Mouse (Mus musculus) heart, adult 2 months (tissue): ENCODE measurements around the gene Ank3. TPM values are rescaled to one million over a fixed set of nuclear protein-coding genes. Genes with fewer than 3 reads are reported as not detected.

ENCODE experiments used
- DNase-seq, 2 experiments: peaks; one replicate each; pipeline ENCODE4 v3.0.0; 2021
- H3K27ac ChIP-seq: fragments of 200-600 bp; 2 replicates; pipeline ENCODE4 v1.8.1; 2022
- H3K27me3 ChIP-seq: fragments of 200-500 bp; 2 replicates; pipeline ENCODE4 v1.6.1; 2012; ENCODE audit warnings: mild to moderate bottlenecking, low read length, inconsistent platforms, mixed read lengths; ENCODE audit not compliant: control insufficient read depth, insufficient read depth
- H3K36me3 ChIP-seq: fragments of 200-500 bp; 2 replicates; pipeline ENCODE4 v1.6.1; 2012; ENCODE audit warnings: low read length, inconsistent platforms; ENCODE audit not compliant: control insufficient read depth, insufficient read depth
- H3K4me1 ChIP-seq: fragments of 200-500 bp; 2 replicates; pipeline ENCODE4 v1.6.1; 2011; ENCODE audit warnings: low read length; ENCODE audit not compliant: control insufficient read depth, insufficient read depth
- H3K4me3 ChIP-seq: fragments of 200-600 bp; 2 replicates; pipeline ENCODE4 v1.8.1; 2022
- H3K79me2 ChIP-seq: fragments of 200-500 bp; replicated peaks from 2 replicates; pipeline ENCODE4 v1.6.1; 2012; ENCODE audit warnings: mild to moderate bottlenecking, inconsistent platforms, low read length, moderate library complexity, mixed read lengths; ENCODE audit not compliant: control insufficient read depth, insufficient read depth
- H3K9ac ChIP-seq: fragments of 200-500 bp; 2 replicates; pipeline ENCODE4 v1.6.1; 2012; ENCODE audit warnings: low read depth, mild to moderate bottlenecking, control low read depth, inconsistent platforms, low read length, mixed read lengths
- CTCF ChIP-seq: fragments of 200-600 bp; IDR thresholded peaks from 2 replicates; pipeline ENCODE4 v1.8.1; 2022; ENCODE audit warnings: antibody characterized with exemption, mild to moderate bottlenecking, moderate library complexity
- EP300 ChIP-seq: fragments of 200-500 bp; IDR thresholded peaks from 2 replicates; pipeline ENCODE4 v1.6.1; 2011; ENCODE audit warnings: low read depth, low read length, control low read depth; ENCODE audit not compliant: insufficient read depth
- POLR2A ChIP-seq: fragments of 200-500 bp; IDR thresholded peaks from 2 replicates; pipeline ENCODE4 v1.6.1; 2011; ENCODE audit warnings: mild to moderate bottlenecking, low read depth, low read length, control low read depth; ENCODE audit not compliant: insufficient read depth
- WGBS: fragments of 180-500 bp; shearing (Covaris S2); methylation state at CpG from one replicate; pipeline ENCODE4 v1.1.7; 2018; 5-methylcytosine and 5-hydroxymethylcytosine counted together
- intact Hi-C: fragments of 180-260 bp; cut with DNase I; formaldehyde crosslinking; loops from one replicate; pipeline ENCODE4 v1.15.1; 2025
- polyA plus RNA-seq: library from polyadenylated mRNA; depleted of rRNA; stranded (reverse); fragments of >200 nt; gene quantifications from 2 replicates; pipeline ENCODE4 v1.2.3, GENCODE M21; 2012
- total RNA-seq, 2 experiments: library from RNA; stranded (reverse); gene quantifications; 2 replicates each; pipeline ENCODE4 v1.2.3; 2021

The Ank3 gene
- total and polyA plus RNA-seq, 3 experiments, result 16.8 to 80.3 (median 64.6) TPM

GRCm38 (mm10) chr10:69627767-69628166 is 229.2 kb downstream of the Ank3 start:
- Histone ChIP-seq H3K27ac (no peak overlapping the region), H3K27me3 (no peaks in the 10 kb centered on the region), H3K79me2 (no peaks in the 10 kb centered on the region), H3K4me3 (no peak overlapping the region), H3K4me1 (no peaks in the 10 kb centered on the region; the same call in 1 of the 2 replicates), H3K9ac (no peak overlapping the region), H3K36me3 (no peaks in the 10 kb centered on the region)
- no peak for DNase-seq
- TF ChIP-seq POLR2A, result no peak
- no peak for TF ChIP-seq EP300
- TF ChIP-seq CTCF, result no peak
- WGBS, result 72% methylated on average over 3 of the region's 3 CpGs
- intact Hi-C loops, result no loop called here

GRCm38 (mm10) chr10:69628743-69629142 is 230.2 kb downstream of the Ank3 start:
- no peak overlapping the region for H3K27ac ChIP-seq
- no peak overlapping the region for H3K4me3 ChIP-seq
- H3K4me1 ChIP-seq, result no peaks in the 10 kb centered on the region; the same call in 1 of the 2 replicates
- H3K9ac ChIP-seq, result no peak overlapping the region
- TF ChIP-seq CTCF (no peak), EP300 (no peak), POLR2A (no peak)
- 55% methylated on average over 6 of the region's 6 CpGs for WGBS
- no peak for DNase-seq
- no peaks in the 10 kb centered on the region for H3K36me3 ChIP-seq
- H3K27me3 ChIP-seq, result no peaks in the 10 kb centered on the region
- intact Hi-C loops, result no loop called here
- no peaks in the 10 kb centered on the region for H3K79me2 ChIP-seq

- no peaks in the 10 kb centered on the region for H3K27me3 ChIP-seq
- 50% methylated on average over 7 of the region's 7 CpGs for WGBS
- no peak overlapping the region for H3K4me3 ChIP-seq
- intact Hi-C loops, result no loop called here
- no peaks in the 10 kb centered on the region for H3K79me2 ChIP-seq
- H3K27ac ChIP-seq, result no peak overlapping the region
- no peaks in the 10 kb centered on the region; the same call in 1 of the 2 replicates for H3K4me1 ChIP-seq
- H3K9ac ChIP-seq, result no peak overlapping the region
- no peaks in the 10 kb centered on the region for H3K36me3 ChIP-seq
- no peak for TF ChIP-seq EP300
- no peak for TF ChIP-seq CTCF
- TF ChIP-seq POLR2A, result no peak
- DNase-seq, result no peak
These were observed 232.3 kb downstream of the Ank3 start for GRCm38 (mm10) chr10:69630802-69631388.

GRCm38 (mm10) chr10:69632885-69633284 is 234.3 kb downstream of the Ank3 start:
- no peak for TF ChIP-seq CTCF
- TF ChIP-seq EP300, result no peak
- no peak for TF ChIP-seq POLR2A
- Histone ChIP-seq H3K36me3 (no peaks in the 10 kb centered on the region), H3K27me3 (no peaks in the 10 kb centered on the region), H3K4me3 (no peak overlapping the region), H3K4me1 (no peaks in the 10 kb centered on the region; the same call in 1 of the 2 replicates), H3K9ac (no peak overlapping the region), H3K27ac (no peak overlapping the region), H3K79me2 (no peaks in the 10 kb centered on the region)
- no peak for DNase-seq
- intact Hi-C loops, result no loop called here
- WGBS, result 83% methylated on average over 8 of the region's 8 CpGs

GRCm38 (mm10) chr10:69634891-69635290 is 236.3 kb downstream of the Ank3 start:
- Histone ChIP-seq H3K36me3 (no peaks in the 10 kb centered on the region), H3K9ac (no peak overlapping the region), H3K4me1 (no peaks in the 10 kb centered on the region; the same call in 1 of the 2 replicates), H3K4me3 (no peak overlapping the region), H3K79me2 (no peaks in the 10 kb centered on the region), H3K27ac (no peak overlapping the region), H3K27me3 (no peaks in the 10 kb centered on the region)
- intact Hi-C loops, result no loop called here
- TF ChIP-seq POLR2A (no peak), EP300 (no peak), CTCF (no peak)
- 80% methylated on average over 5 of the region's 5 CpGs for WGBS
- DNase-seq, result no peak

- Histone ChIP-seq H3K4me3 (no peak overlapping the region), H3K27ac (no peak overlapping the region), H3K27me3 (no peaks in the 10 kb centered on the region), H3K79me2 (no peaks in the 10 kb centered on the region), H3K36me3 (no peaks in the 10 kb centered on the region), H3K9ac (no peak overlapping the region), H3K4me1 (no peaks in the 10 kb centered on the region; the same call in 1 of the 2 replicates)
- WGBS, result 74% methylated on average over 11 of the region's 11 CpGs
- TF ChIP-seq EP300 (no peak), POLR2A (no peak), CTCF (no peak)
- intact Hi-C loops, result no loop called here
- no peak for DNase-seq
These were observed 237.5 kb downstream of the Ank3 start for GRCm38 (mm10) chr10:69635910-69636656.
